Mouse (Mus musculus) liver, embryonic 14.5 days (tissue): Measurements from ENCODE around the gene Gm13272. TPM values are rescaled to one million over a fixed set of nuclear protein-coding genes. Genes with fewer than 3 reads are reported as not detected.
A peak's percentile ranks its signal among the peaks of the same experiment; 100 is the strongest.
"Not testable (repeated sequence)": the region's sequence is repeated elsewhere in the genome, so short reads cannot be mapped to it uniquely, and the experiment has no call there.

Experiments used
- ATAC-seq: fragments of 200-750 bp; cut with Nextera tagmentation; 2 replicates; pipeline ENCODE4 v1.8.0; 2017; ENCODE audit warnings: moderate number of reproducible peaks, mild to moderate bottlenecking, moderate library complexity; ENCODE audit not compliant: insufficient read depth
- DNase-seq, 3 experiments: peaks; one replicate each; pipeline ENCODE4 v3.0.0-alpha.2; 2012 to 2013; ENCODE audit warnings: low read depth in 3 of 3, low spot score in 3 of 3
- H3K27ac ChIP-seq: fragments of 300-500 bp; sonication (generic); 2 replicates; pipeline ENCODE4 v1.5.1; 2014; ENCODE audit warnings: moderate library complexity, mild to moderate bottlenecking, control low read depth, inconsistent platforms
- H3K27me3 ChIP-seq: fragments of 300-500 bp; sonication (generic); 2 replicates; pipeline ENCODE4 v1.6.1; 2014; ENCODE audit warnings: mild to moderate bottlenecking, low read length, moderate library complexity; ENCODE audit not compliant: control insufficient read depth, insufficient read depth
- H3K36me3 ChIP-seq: fragments of 300-500 bp; sonication (generic); replicated peaks from 2 replicates; pipeline ENCODE4 v1.6.1; 2014; ENCODE audit warnings: low read depth; ENCODE audit not compliant: control insufficient read depth, insufficient read depth
- H3K4me1 ChIP-seq, 2 experiments: fragments of 200-500 bp in 1 of 2; fragments of 300-500 bp in 1 of 2; sonication (generic) in 1 of 2; replicated peaks; 2 replicates each; pipeline ENCODE4 v1.6.1; 2012 to 2014; ENCODE audit warnings: antibody characterized with exemption in 1 of 2, inconsistent platforms in 1 of 2, low read length in 1 of 2; ENCODE audit not compliant: control insufficient read depth in 2 of 2, insufficient read depth in 2 of 2
- H3K4me2 ChIP-seq: fragments of 300-500 bp; sonication (generic); 2 replicates; pipeline ENCODE4 v1.6.1; 2014; ENCODE audit warnings: low read depth, mild to moderate bottlenecking, control low read depth, moderate library complexity
- H3K4me3 ChIP-seq, 2 experiments: fragments of 200-500 bp in 1 of 2; fragments of 300-500 bp in 1 of 2; sonication (generic) in 1 of 2; 2 replicates each; pipeline ENCODE4 v1.5.1; 2012 to 2014; ENCODE audit warnings: low read depth in 2 of 2, low read length in 2 of 2, mild to moderate bottlenecking in 2 of 2, control low read depth in 1 of 2, inconsistent platforms in 1 of 2, moderate library complexity in 1 of 2; ENCODE audit not compliant: insufficient read depth in 1 of 2
- H3K9ac ChIP-seq: fragments of 300-500 bp; sonication (generic); replicated peaks from 2 replicates; pipeline ENCODE4 v1.6.1; 2014; ENCODE audit warnings: mild to moderate bottlenecking, control low read depth, moderate library complexity
- H3K9me3 ChIP-seq: fragments of 300-500 bp; sonication (generic); 2 replicates; pipeline ENCODE4 v1.6.1; 2016; ENCODE audit warnings: low read length, mixed read lengths; ENCODE audit not compliant: control insufficient read depth
- CTCF ChIP-seq: IDR thresholded peaks from 2 replicates; pipeline ENCODE4 v1.5.1; 2016; ENCODE audit warnings: antibody characterized with exemption, low read depth, control low read depth
- EP300 ChIP-seq: IDR thresholded peaks from 2 replicates; pipeline ENCODE4 v1.6.1; 2016; ENCODE audit warnings: antibody characterized with exemption, low read depth
- WGBS: fragments of 180-500 bp; shearing (Covaris S2); extraction: QIAGEN DNeasy Blood & Tissue Kit; methylation state at CpG from one replicate; pipeline ENCODE4 v1.1.7; 2014; ENCODE audit not compliant: insufficient replicate concordance; 5-methylcytosine and 5-hydroxymethylcytosine counted together
- polyA plus RNA-seq, 2 experiments: library from polyadenylated mRNA; depleted of rRNA in 1 of 2; stranded (reverse) in 1 of 2; unstranded in 1 of 2; fragments of >200 nt; fragmentation: Nextera tagmentation in 1 of 2; extraction: Ambion mirVana in 1 of 2; gene quantifications; 2 replicates each; pipeline versions ENCODE4 v1.2.1 to v1.2.3; 2012 to 2014

Gene Gm13272
- not detected in 2 replicates for polyA plus RNA-seq (2012; rRNA removed)
- polyA plus RNA-seq (2014; fragmentation: Nextera tagmentation; extraction: Ambion mirVana), result not detected in 2 replicates

DNA sequence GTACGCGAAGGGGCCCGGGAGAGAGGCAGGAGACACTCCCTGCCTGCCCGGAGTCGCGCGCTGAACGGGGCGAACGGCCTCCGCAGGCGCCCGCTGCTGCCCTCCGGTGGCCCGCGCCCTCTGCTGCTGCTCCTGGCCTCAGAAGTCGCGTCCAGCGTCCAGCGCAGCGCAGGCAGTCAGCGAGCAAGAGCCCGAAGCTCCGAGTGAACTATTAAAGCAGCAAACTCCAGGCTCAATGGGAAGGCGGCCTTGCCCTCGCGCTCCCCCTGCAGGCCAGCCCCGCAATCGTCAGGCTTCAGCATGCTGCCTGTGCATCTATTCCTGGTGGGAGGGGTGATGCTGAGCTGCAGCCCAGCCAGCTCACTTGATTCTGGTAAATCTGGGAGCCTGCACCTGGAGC, at the start of gene Gm13272:
Gene Gm13272, plus strand, starts transcription at position 301 of the 400 bp plus-strand sequence.
- no CpG with 5 or more reads among the region's 29 CpGs for WGBS

DNA sequence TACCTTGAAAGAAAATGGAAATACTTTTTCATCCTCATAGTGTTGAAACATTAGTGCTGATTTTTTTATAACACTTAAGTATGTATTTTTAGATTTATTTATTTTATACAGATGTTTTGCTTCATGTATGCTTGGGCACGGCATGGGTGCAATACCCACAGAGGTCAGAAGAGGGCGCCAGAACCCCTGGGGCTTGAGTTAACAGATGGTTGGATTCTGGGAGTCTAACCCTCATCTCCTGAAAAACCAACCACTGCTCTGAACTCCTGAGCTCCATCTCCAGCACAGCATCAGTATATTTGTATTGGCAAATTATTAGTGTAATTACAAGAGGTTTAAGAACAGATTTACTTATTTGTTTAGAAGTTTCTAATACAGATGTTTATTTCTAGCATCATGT, 41.2 kb upstream of the Gm13272 start:
- H3K27me3 ChIP-seq, result no peaks in the 10 kb centered on the region
- WGBS, result 1% methylated on average over 2 of the region's 2 CpGs
- no peak overlapping the region for H3K4me2 ChIP-seq
- no peaks in the 10 kb centered on the region for H3K36me3 ChIP-seq
- H3K27ac ChIP-seq, result no peak overlapping the region
- no peak overlapping the region for H3K9ac ChIP-seq
- no peaks in the 10 kb centered on the region for H3K9me3 ChIP-seq
- no peak for ATAC-seq
- H3K4me3 ChIP-seq, result no peak overlapping the region
- peak; percentile 12 to 42 (median 28) for DNase-seq
- TF ChIP-seq EP300 (no peak), CTCF (peak; percentile 89)
- H3K4me1 ChIP-seq, result no peaks in the 10 kb centered on the region

More for the DNA sequence above, at the start of gene Gm13272:
- H3K4me3 ChIP-seq, DNase-seq, H3K27me3 ChIP-seq, H3K9me3 ChIP-seq, ATAC-seq, H3K4me2 ChIP-seq, H3K27ac ChIP-seq, H3K36me3 ChIP-seq, H3K4me1 ChIP-seq, H3K9ac ChIP-seq: not testable (repeated sequence)

- no peak overlapping the region for H3K4me3 ChIP-seq
- no peak overlapping the region for H3K27ac ChIP-seq
- no peaks in the 10 kb centered on the region for H3K36me3 ChIP-seq
- H3K4me2 ChIP-seq, result no peak overlapping the region
- TF ChIP-seq EP300, result no peak
- TF ChIP-seq CTCF, result no peak
- ATAC-seq (no peak), DNase-seq (no peak)
- H3K9me3 ChIP-seq, result no peaks in the 10 kb centered on the region
- no peak overlapping the region for H3K9ac ChIP-seq
- H3K27me3 ChIP-seq, result no peaks in the 10 kb centered on the region
- WGBS, result 59% methylated on average over 6 of the region's 6 CpGs
- H3K4me1 ChIP-seq, result no peaks in the 10 kb centered on the region
Measured at GRCm38 (mm10) chr4:88739036-88739435, 40.6 kb upstream of the Gm13272 start.

DNA sequence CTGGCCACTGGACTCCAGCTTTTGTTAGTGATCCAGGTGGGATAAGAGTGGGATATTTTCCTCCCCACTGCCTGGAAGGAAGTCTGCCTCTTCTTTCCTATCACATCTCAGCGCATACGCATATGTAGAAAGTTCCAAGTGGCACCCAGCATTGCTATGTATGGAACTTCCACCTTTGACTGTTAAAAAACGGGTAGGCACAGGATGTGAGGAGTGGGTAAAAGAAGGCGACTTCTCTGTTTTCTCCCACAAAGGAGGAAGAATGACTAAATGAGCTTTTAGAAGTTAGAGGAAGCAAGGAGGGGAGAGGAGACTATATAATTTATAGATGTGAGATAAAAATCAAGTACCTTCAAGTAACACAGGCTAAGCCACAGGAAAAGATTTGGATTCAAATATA, 38.2 kb upstream of the Gm13272 start:
- DNase-seq, result no peak
- Histone ChIP-seq H3K36me3 (no peaks in the 10 kb centered on the region), H3K27me3 (no peaks in the 10 kb centered on the region), H3K9me3 (no peaks in the 10 kb centered on the region), H3K4me2 (no peak overlapping the region), H3K9ac (no peak overlapping the region), H3K4me1 (no peaks in the 10 kb centered on the region), H3K27ac (no peak overlapping the region), H3K4me3 (no peak overlapping the region)
- TF ChIP-seq EP300, result no peak
- WGBS, result 34% methylated on average over 4 of the region's 4 CpGs
- no peak for ATAC-seq

- H3K4me3 ChIP-seq, result no peak overlapping the region
- no peaks in the 10 kb centered on the region for H3K27me3 ChIP-seq
- H3K27ac ChIP-seq, result no peak overlapping the region
- H3K9ac ChIP-seq, result no peak overlapping the region
- no peaks in the 10 kb centered on the region for H3K36me3 ChIP-seq
- no peak for ATAC-seq
- no peak overlapping the region for H3K4me2 ChIP-seq
- H3K9me3 ChIP-seq, result no peaks in the 10 kb centered on the region
- no peaks in the 10 kb centered on the region for H3K4me1 ChIP-seq
- TF ChIP-seq CTCF (no peak; the same call in 1 of the 2 replicates), EP300 (no peak)
- WGBS, result 53% methylated on average over 7 of the region's 7 CpGs
- no peak for DNase-seq
Measured at GRCm38 (mm10) chr4:88742771-88743371, 36.8 kb upstream of the Gm13272 start.
